Mouse (Mus musculus): ENCODE results near the gene Gss. TPM values are rescaled to one million over a fixed set of nuclear protein-coding genes. Genes with fewer than 3 reads are reported as not detected.

Gene Gss
- total RNA-seq, 4 experiments from 2014 or later = 57.8 to 78.0 (median 72.3) TPM

GRCm38 (mm10) chr2:155513543-155513942, 79.1 kb downstream of the Gss start:
- no peak for DNase-seq

Small RNA genes lying within 50 kb of the gene (microRNA-seq; reads per million reads assigned to microRNA genes)
- gene Mir499 = 2.1 to 5.2 reads per million in 2 experiments

Other genes with a start within 250 kb of the Gss start
- 10 to 100 TPM; 31.3 to 50.4 (median 38.7) TPM for gene Pigu, start 235.4 kb downstream of the Gss start, total RNA-seq (2022)
- 100 to 1,000 TPM; 182 to 291 (median 250) TPM for gene Trp53inp2, start 211.8 kb downstream of the Gss start, total RNA-seq (2022)
- 10 to 100 TPM; 39.0 to 65.5 (median 49.2) TPM for gene Ncoa6, start 118.9 kb downstream of the Gss start, total RNA-seq (2022)
- 10 to 100 TPM; 41.7 to 70.9 (median 65.8) TPM for gene Acss2, start 74.9 kb downstream of the Gss start, total RNA-seq (2022)
- 1 to 10 TPM; 3.6 to 9.0 (median 6.3) TPM for gene Ggt7, start 74.6 kb downstream of the Gss start, total RNA-seq (2022)
- under 1 TPM; 0.15 to 0.46 (median 0.22) TPM for gene Myh7b, start 18.4 kb upstream of the Gss start, total RNA-seq (2022)
- gene Trpc4ap, start 99.6 kb upstream of the Gss start, total RNA-seq (2022) = 100 to 1,000 TPM; 137 to 164 (median 150) TPM
- gene Edem2, start 136.7 kb upstream of the Gss start, total RNA-seq (2022) = 10 to 100 TPM; 41.1 to 65.1 (median 54.5) TPM
- gene Gm17581, start 143.1 kb upstream of the Gss start, total RNA-seq (2022) = not detected
- 10 to 100 TPM; 26.6 to 47.2 (median 39.0) TPM for gene Procr, start 158.3 kb upstream of the Gss start, total RNA-seq (2022)
- gene Mmp24, start 182.5 kb upstream of the Gss start, total RNA-seq (2022) = 1 to 10 TPM; 1.2 to 4.5 (median 2.6) TPM
- 100 to 1,000 TPM; 285 to 331 (median 289) TPM for gene BC029722, start 226.6 kb upstream of the Gss start, total RNA-seq (2022)
- gene Eif6, start 234.1 kb upstream of the Gss start, total RNA-seq (2022) = 100 to 1,000 TPM; 139 to 179 (median 160) TPM
- under 1 TPM in 3 of 4 experiments, not detected in 1; 0.06 to 0.15 (median 0.10) TPM for gene Fam83c, start 242.0 kb upstream of the Gss start, total RNA-seq (2022)

All from adrenal gland, adult 8-10 months (tissue).